Mouse (Mus musculus): ENCODE data around the gene Helt. TPM values are rescaled to one million over a fixed set of nuclear protein-coding genes. Genes with fewer than 3 reads are reported as not detected.

Helt gene
- polyA plus RNA-seq, 1 experiment from 2014 or later, result not detected

GRCm38 (mm10) chr8:46305733-46306349 is 11.4 kb upstream of the Helt start:
- H3K4me1 ChIP-seq (replicated peaks; ENCODE audit: control insufficient read depth, insufficient read depth, low read length), result no peaks in the 10 kb centered on the region
- WGBS, result 6% methylated on average over 9 of the region's 9 CpGs
- H3K36me3 ChIP-seq (replicated peaks; ENCODE audit: control insufficient read depth, insufficient read depth), result no peaks in the 10 kb centered on the region
- H3K9ac ChIP-seq, result no peak overlapping the region
- no peak overlapping the region for H3K4me3 ChIP-seq (replicated peaks; ENCODE audit: low read length)
- no peaks in the 10 kb centered on the region for H3K9me3 ChIP-seq (ENCODE audit: control insufficient read depth, low read length)
- peak; percentile 14; the same call in 1 of the 2 replicates for ATAC-seq (ENCODE audit: low FRiP score)
- H3K27ac ChIP-seq, result no peak overlapping the region
- H3K27me3 ChIP-seq (ENCODE audit: control insufficient read depth, insufficient read depth, low read length), result no peaks in the 10 kb centered on the region
- peak; percentile 84 for DNase-seq (ENCODE audit: low spot score)
- no peak overlapping the region for H3K4me2 ChIP-seq (replicated peaks)

GRCm38 (mm10) chr8:46302121-46302520 is 7.7 kb upstream of the Helt start:
- H3K27me3 ChIP-seq (ENCODE audit: control insufficient read depth, insufficient read depth, low read length), result peaks cover 17% of the 10 kb centered on the region
- no peaks in the 10 kb centered on the region for H3K4me1 ChIP-seq (replicated peaks; ENCODE audit: control insufficient read depth, insufficient read depth, low read length)
- H3K4me2 ChIP-seq (replicated peaks), result no peak overlapping the region
- H3K27ac ChIP-seq, result no peak overlapping the region
- WGBS, result 91% methylated on average over 9 of the region's 9 CpGs
- H3K36me3 ChIP-seq (replicated peaks; ENCODE audit: control insufficient read depth, insufficient read depth), result no peaks in the 10 kb centered on the region
- H3K9ac ChIP-seq, result no peak overlapping the region
- no peak overlapping the region for H3K4me3 ChIP-seq (replicated peaks; ENCODE audit: low read length)
- H3K9me3 ChIP-seq (ENCODE audit: control insufficient read depth, low read length), result no peaks in the 10 kb centered on the region
- DNase-seq (ENCODE audit: low spot score) (no peak), ATAC-seq (ENCODE audit: low FRiP score) (no peak)

- Histone ChIP-seq H3K4me3 (replicated peaks; ENCODE audit: low read length) (no peak overlapping the region), H3K9ac (no peak overlapping the region), H3K36me3 (replicated peaks; ENCODE audit: control insufficient read depth, insufficient read depth) (no peaks in the 10 kb centered on the region), H3K4me2 (replicated peaks) (no peak overlapping the region), H3K27me3 (ENCODE audit: control insufficient read depth, insufficient read depth, low read length) (peaks cover 49% of the 10 kb centered on the region), H3K9me3 (ENCODE audit: control insufficient read depth, low read length) (no peaks in the 10 kb centered on the region), H3K4me1 (replicated peaks; ENCODE audit: control insufficient read depth, insufficient read depth, low read length) (no peaks in the 10 kb centered on the region), H3K27ac (no peak overlapping the region)
- DNase-seq (ENCODE audit: low spot score), result no peak
- no peak for ATAC-seq (ENCODE audit: low FRiP score)
- WGBS, result 33% methylated on average over 7 of the region's 7 CpGs
Observed at GRCm38 (mm10) chr8:46298847-46299246, 4.4 kb upstream of the Helt start.

- WGBS, result 1% methylated on average over 11 of the region's 11 CpGs
- DNase-seq (ENCODE audit: low spot score) (no peak), ATAC-seq (ENCODE audit: low FRiP score) (no peak)
- no peak overlapping the region for H3K9ac ChIP-seq
- H3K4me3 ChIP-seq (replicated peaks; ENCODE audit: low read length), result no peak overlapping the region
- no peaks in the 10 kb centered on the region for H3K9me3 ChIP-seq (ENCODE audit: control insufficient read depth, low read length)
- no peak overlapping the region for H3K4me2 ChIP-seq (replicated peaks)
- peaks cover 72% of the 10 kb centered on the region for H3K27me3 ChIP-seq (ENCODE audit: control insufficient read depth, insufficient read depth, low read length)
- no peaks in the 10 kb centered on the region for H3K36me3 ChIP-seq (replicated peaks; ENCODE audit: control insufficient read depth, insufficient read depth)
- H3K4me1 ChIP-seq (replicated peaks; ENCODE audit: control insufficient read depth, insufficient read depth, low read length), result no peaks in the 10 kb centered on the region
- H3K27ac ChIP-seq, result no peak overlapping the region
Observed at GRCm38 (mm10) chr8:46296551-46296950, 2.1 kb upstream of the Helt start.

- Histone ChIP-seq H3K27ac (no peak overlapping the region), H3K27me3 (ENCODE audit: control insufficient read depth, insufficient read depth, low read length) (peaks cover 78% of the 10 kb centered on the region), H3K36me3 (replicated peaks; ENCODE audit: control insufficient read depth, insufficient read depth) (no peaks in the 10 kb centered on the region), H3K4me2 (replicated peaks) (no peak overlapping the region), H3K4me3 (replicated peaks; ENCODE audit: low read length) (no peak overlapping the region), H3K9me3 (ENCODE audit: control insufficient read depth, low read length) (no peaks in the 10 kb centered on the region), H3K9ac (no peak overlapping the region), H3K4me1 (replicated peaks; ENCODE audit: control insufficient read depth, insufficient read depth, low read length) (no peaks in the 10 kb centered on the region)
- WGBS, result under 1% methylated on average over 8 of the region's 8 CpGs
- DNase-seq (ENCODE audit: low spot score) (no peak), ATAC-seq (ENCODE audit: low FRiP score) (no peak)
Observed at GRCm38 (mm10) chr8:46295951-46296350, 1.5 kb upstream of the Helt start.

- Histone ChIP-seq H3K9ac (no peak overlapping the region), H3K27ac (no peak overlapping the region), H3K36me3 (replicated peaks; ENCODE audit: control insufficient read depth, insufficient read depth) (no peaks in the 10 kb centered on the region), H3K4me1 (replicated peaks; ENCODE audit: control insufficient read depth, insufficient read depth, low read length) (no peaks in the 10 kb centered on the region), H3K27me3 (ENCODE audit: control insufficient read depth, insufficient read depth, low read length) (peaks cover 87% of the 10 kb centered on the region), H3K4me2 (replicated peaks) (no peak overlapping the region), H3K9me3 (ENCODE audit: control insufficient read depth, low read length) (no peaks in the 10 kb centered on the region), H3K4me3 (replicated peaks; ENCODE audit: low read length) (no peak overlapping the region)
- WGBS, result under 1% methylated on average over 14 of the region's 14 CpGs
- ATAC-seq (ENCODE audit: low FRiP score), result no peak
- DNase-seq (ENCODE audit: low spot score), result no peak
Observed at GRCm38 (mm10) chr8:46295101-46295534, 647 bp upstream of the Helt start.

GRCm38 (mm10) chr8:46293741-46294151 is 725 bp downstream of the Helt start:
- 1% methylated on average over 16 of the region's 16 CpGs for WGBS

GRCm38 (mm10) chr8:46293201-46293600 is 1.3 kb downstream of the Helt start:
- 2% methylated on average over 14 of the region's 14 CpGs for WGBS

More at GRCm38 (mm10) chr8:46293741-46294151, 725 bp downstream of the Helt start:
- Histone ChIP-seq H3K36me3 (replicated peaks; ENCODE audit: control insufficient read depth, insufficient read depth) (no peaks in the 10 kb centered on the region), H3K9ac (no peak overlapping the region), H3K27me3 (ENCODE audit: control insufficient read depth, insufficient read depth, low read length) (peaks cover 92% of the 10 kb centered on the region), H3K4me2 (replicated peaks) (no peak overlapping the region), H3K9me3 (ENCODE audit: control insufficient read depth, low read length) (no peaks in the 10 kb centered on the region), H3K4me3 (replicated peaks; ENCODE audit: low read length) (no peak overlapping the region), H3K27ac (no peak overlapping the region), H3K4me1 (replicated peaks; ENCODE audit: control insufficient read depth, insufficient read depth, low read length) (no peaks in the 10 kb centered on the region)
- ATAC-seq (ENCODE audit: low FRiP score), result no peak
- DNase-seq (ENCODE audit: low spot score), result no peak

GRCm38 (mm10) chr8:46291931-46292675 is 2.4 kb downstream of the Helt start:
- Histone ChIP-seq H3K4me2 (replicated peaks) (peak overlapping the region; percentile 31), H3K4me1 (replicated peaks; ENCODE audit: control insufficient read depth, insufficient read depth, low read length) (no peaks in the 10 kb centered on the region), H3K27ac (no peak overlapping the region), H3K9ac (no peak overlapping the region), H3K4me3 (replicated peaks; ENCODE audit: low read length) (0 out of 2 replicates have a peak overlapping the region, but pooled peaks have one; percentile 7), H3K9me3 (ENCODE audit: control insufficient read depth, low read length) (no peaks in the 10 kb centered on the region), H3K36me3 (replicated peaks; ENCODE audit: control insufficient read depth, insufficient read depth) (no peaks in the 10 kb centered on the region), H3K27me3 (ENCODE audit: control insufficient read depth, insufficient read depth, low read length) (peaks cover 95% of the 10 kb centered on the region)
- no peak for DNase-seq (ENCODE audit: low spot score)
- ATAC-seq (ENCODE audit: low FRiP score), result no peak
- 3% methylated on average over 33 of the region's 33 CpGs for WGBS

More at GRCm38 (mm10) chr8:46293201-46293600, 1.3 kb downstream of the Helt start:
- Histone ChIP-seq H3K36me3 (replicated peaks; ENCODE audit: control insufficient read depth, insufficient read depth) (no peaks in the 10 kb centered on the region), H3K4me3 (replicated peaks; ENCODE audit: low read length) (no peak overlapping the region), H3K27ac (no peak overlapping the region), H3K9me3 (ENCODE audit: control insufficient read depth, low read length) (no peaks in the 10 kb centered on the region), H3K9ac (no peak overlapping the region), H3K27me3 (ENCODE audit: control insufficient read depth, insufficient read depth, low read length) (peaks cover 97% of the 10 kb centered on the region), H3K4me1 (replicated peaks; ENCODE audit: control insufficient read depth, insufficient read depth, low read length) (no peaks in the 10 kb centered on the region), H3K4me2 (replicated peaks) (no peak overlapping the region)
- ATAC-seq (ENCODE audit: low FRiP score) (no peak), DNase-seq (ENCODE audit: low spot score) (no peak)
